Mouse (Mus musculus): ENCODE measurements at regions not wholly inside any gene's neighbourhood (a gene's known extent, or its start where the extent isn't known, plus 50 kb on each side); places are given as distances from the start of the nearest gene placed in this dataset.

DNA sequence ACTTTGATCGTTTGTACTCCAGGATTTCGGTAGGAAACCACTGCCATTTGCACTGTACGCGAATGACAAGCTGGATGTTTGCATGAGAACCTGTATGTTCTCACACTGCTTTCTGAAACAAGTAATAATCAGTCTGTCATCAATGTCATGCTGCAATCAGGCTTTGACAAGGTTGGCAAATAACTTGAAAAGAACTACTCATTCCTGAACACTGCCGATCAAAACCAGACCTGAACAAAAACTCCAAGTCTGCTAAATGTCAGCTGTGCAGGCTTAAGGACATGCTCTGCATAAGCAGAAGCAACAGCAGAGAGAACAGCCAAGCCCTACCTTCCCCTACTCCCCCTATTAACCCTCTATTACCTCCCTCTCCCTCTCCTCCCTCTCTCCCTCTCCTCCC, 197.8 kb upstream of the Gm11146 start:
- no peak overlapping the region for H3K27ac ChIP-seq (ENCODE audit: control insufficient read depth, low read depth, low read length)
- H3K9me3 ChIP-seq (replicated peaks; ENCODE audit: insufficient read depth, low read length), result no peaks in the 10 kb centered on the region
- no peaks in the 10 kb centered on the region for H3K27me3 ChIP-seq (ENCODE audit: control insufficient read depth in 1 of 2, insufficient read depth in 2 of 2, low read length in 2 of 2)
- no peaks in the 10 kb centered on the region for H3K4me1 ChIP-seq (ENCODE audit: control insufficient read depth in 1 of 2, insufficient read depth in 2 of 2, low read length in 2 of 2)
- H3K9ac ChIP-seq (ENCODE audit: control insufficient read depth, low read depth, low read length, poor library complexity, severe bottlenecking), result no peak overlapping the region
- no peak for DNase-seq (ENCODE audit: low read depth, low spot score)
- H3K79me2 ChIP-seq (ENCODE audit: control insufficient read depth, insufficient read depth, low read length, poor library complexity), result no peaks in the 10 kb centered on the region
- H3K4me3 ChIP-seq (ENCODE audit: control insufficient read depth in 1 of 2, insufficient read depth in 1 of 2, low read depth in 2 of 2, low read length in 2 of 2), result no peak overlapping the region
- no peaks in the 10 kb centered on the region for H3K36me3 ChIP-seq (ENCODE audit: control insufficient read depth in 1 of 2, insufficient read depth in 2 of 2, low read length in 2 of 2)
- TF ChIP-seq MAX (IDR thresholded peaks at IDR 0.05; ENCODE audit: low read length) (no peak), ZNF384 (IDR thresholded peaks at IDR 0.05; ENCODE audit: low read depth, low read length) (no peak), ZC3H11A (IDR thresholded peaks at IDR 0.05; ENCODE audit: low read depth, low read length) (no peak), POLR2AphosphoS5 (IDR thresholded peaks at IDR 0.05; ENCODE audit: borderline replicate concordance, low read depth, low read length) (no peak), MXI1 (IDR thresholded peaks at IDR 0.05; ENCODE audit: low read depth, low read length) (no peak), ETS1 (IDR thresholded peaks at IDR 0.05; ENCODE audit: low read depth, low read length) (no peak), MYB (IDR thresholded peaks at IDR 0.05; ENCODE audit: low read depth, low read length) (no peak)

DNA sequence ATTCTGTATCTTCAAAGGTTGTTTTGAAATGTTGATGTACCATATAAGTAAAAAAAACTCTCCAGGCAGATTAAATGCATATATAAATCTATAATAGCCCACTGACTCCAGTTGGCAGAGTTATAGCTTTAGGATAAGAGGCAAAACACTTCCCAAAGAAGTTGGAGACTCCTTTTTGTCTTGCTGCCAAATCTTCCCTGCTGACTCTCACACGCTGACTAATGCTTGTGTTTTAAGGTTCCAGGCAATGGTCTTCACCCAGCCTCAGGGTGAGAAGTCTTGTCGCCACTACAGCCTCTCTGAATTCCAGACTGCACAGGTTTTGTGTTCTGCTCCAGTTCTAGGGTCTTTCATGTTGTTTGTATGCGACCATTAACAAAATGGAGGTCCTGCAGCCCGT, 195.0 kb upstream of the Gm11146 start:
- TF ChIP-seq NELFE (IDR thresholded peaks at IDR 0.05; ENCODE audit: low read depth, low read length), result no peak
- no peak for TF ChIP-seq GATA1 (IDR thresholded peaks at IDR 0.05; ENCODE audit: low read depth, low read length)
- TF ChIP-seq ETS1 (IDR thresholded peaks at IDR 0.05; ENCODE audit: low read depth, low read length), result no peak
- TF ChIP-seq MAX (IDR thresholded peaks at IDR 0.05; ENCODE audit: low read length), result no peak
- TF ChIP-seq ZC3H11A (IDR thresholded peaks at IDR 0.05; ENCODE audit: low read depth, low read length), result no peak
- no peak for TF ChIP-seq TBP (IDR thresholded peaks at IDR 0.05; ENCODE audit: low read depth, low read length)
- no peak for TF ChIP-seq SMC3 (IDR thresholded peaks at IDR 0.05; ENCODE audit: low read depth, low read length)
- no peak for TF ChIP-seq RAD21 (IDR thresholded peaks at IDR 0.05; ENCODE audit: low read depth, low read length)
- no peak for TF ChIP-seq NRF1 (IDR thresholded peaks at IDR 0.05; ENCODE audit: insufficient read depth, low read depth, low read length, poor library complexity, severe bottlenecking)
- no peak for TF ChIP-seq POLR2AphosphoS2 (IDR thresholded peaks at IDR 0.05; ENCODE audit: low read length)
- no peak for TF ChIP-seq CHD1 (IDR thresholded peaks at IDR 0.05; ENCODE audit: low read depth, low read length)
- no peak for TF ChIP-seq MAFK (IDR thresholded peaks at IDR 0.05; ENCODE audit: borderline replicate concordance, low read depth, low read length)
- no peak for TF ChIP-seq CHD2 (IDR thresholded peaks at IDR 0.05; ENCODE audit: low read length)
- H3K27ac ChIP-seq (ENCODE audit: control insufficient read depth, low read depth, low read length), result no peak overlapping the region
- no peak overlapping the region for H3K9ac ChIP-seq (ENCODE audit: control insufficient read depth, low read depth, low read length, poor library complexity, severe bottlenecking)
- no peak overlapping the region for H3K4me3 ChIP-seq (ENCODE audit: control insufficient read depth in 1 of 2, insufficient read depth in 1 of 2, low read depth in 2 of 2, low read length in 2 of 2)
- H3K9me3 ChIP-seq (replicated peaks; ENCODE audit: insufficient read depth, low read length), result no peaks in the 10 kb centered on the region
- no peaks in the 10 kb centered on the region for H3K4me1 ChIP-seq (ENCODE audit: control insufficient read depth in 1 of 2, insufficient read depth in 2 of 2, low read length in 2 of 2)
- H3K36me3 ChIP-seq (ENCODE audit: control insufficient read depth in 1 of 2, insufficient read depth in 2 of 2, low read length in 2 of 2), result no peaks in the 10 kb centered on the region
- no peaks in the 10 kb centered on the region for H3K79me2 ChIP-seq (ENCODE audit: control insufficient read depth, insufficient read depth, low read length, poor library complexity)
- no peak for DNase-seq (ENCODE audit: low read depth, low spot score)
- no peaks in the 10 kb centered on the region for H3K27me3 ChIP-seq (ENCODE audit: control insufficient read depth in 1 of 2, insufficient read depth in 2 of 2, low read length in 2 of 2)
